22 mouse cellular contexts compared by ENCODE assay signal in genomic region chr2:131863472-131863871, GRCm38 (mm10). TPM values are rescaled to one million over a fixed set of nuclear protein-coding genes. Genes with fewer than 3 reads are reported as not detected.
DNase-seq lines count a peak whose midpoint lies in the region; ATAC-seq and TF ChIP-seq lines count a peak whose summit lies in the region.
"Had no signal": no experiment of that assay in that cellular context is flagged by ENCODE, and none has a peak within 500 bp of the region (broad histone marks: within the 10 kb centered on the region; RNA-seq: fewer than 3 reads in every experiment).

No protein-coding gene starts in this region.

- no peak for DNase-seq in frontal cortex, postnatal 25 days (ENCODE audit: low spot score in 2 of 2)
- DNase-seq in liver, postnatal 0 days, result no peak
- peak; percentile 78 for DNase-seq in brain, adult 2 months (ENCODE audit: low read depth, low spot score)
- DNase-seq in heart, postnatal 4 days, result no peak
- DNase-seq: kidney, adult 11 months; kidney, postnatal 25 days; lung, embryonic 14.5 days; thymus, postnatal 4 days had no signal

- no peak overlapping the region for H3K9ac ChIP-seq in liver, embryonic 12.5 days
- no peak overlapping the region for H3K9ac ChIP-seq in liver, postnatal 0 days (replicated peaks)
- H3K9ac ChIP-seq in forebrain, embryonic 15.5 days (replicated peaks), result no peak overlapping the region
- H3K9ac ChIP-seq: heart, embryonic 13.5 days; limb, embryonic 12.5 days; lung, embryonic 14.5 days; neural tube, embryonic 13.5 days had no signal

- H3K4me3 ChIP-seq in liver, embryonic 12.5 days, result no peak overlapping the region
- no peak overlapping the region for H3K4me3 ChIP-seq in liver, postnatal 0 days (ENCODE audit: low read depth, low read length)
- no peak overlapping the region for H3K4me3 ChIP-seq in forebrain, embryonic 15.5 days
- H3K4me3 ChIP-seq: heart, embryonic 13.5 days; limb, embryonic 12.5 days; neural tube, embryonic 13.5 days had no signal

- no peaks in the 10 kb centered on the region for H3K36me3 ChIP-seq in liver, embryonic 12.5 days
- H3K36me3 ChIP-seq in liver, postnatal 0 days (replicated peaks; ENCODE audit: insufficient read depth, low read length), result no peaks in the 10 kb centered on the region
- no peaks in the 10 kb centered on the region for H3K36me3 ChIP-seq in forebrain, embryonic 15.5 days
- H3K36me3 ChIP-seq: heart, embryonic 13.5 days; limb, embryonic 12.5 days; neural tube, embryonic 13.5 days had no signal

- H3K4me1 ChIP-seq in liver, embryonic 12.5 days, result peaks cover 26% of the 10 kb centered on the region
- peaks cover 9% of the 10 kb centered on the region for H3K4me1 ChIP-seq in liver, postnatal 0 days (ENCODE audit: insufficient read depth)
- H3K4me1 ChIP-seq in forebrain, embryonic 15.5 days, result peaks cover 25% of the 10 kb centered on the region
- H3K4me1 ChIP-seq: heart, embryonic 13.5 days; limb, embryonic 12.5 days had no signal

- H3K9me3 ChIP-seq in liver, embryonic 12.5 days (replicated peaks), result no peaks in the 10 kb centered on the region
- H3K9me3 ChIP-seq in liver, postnatal 0 days (ENCODE audit: low read length), result no peaks in the 10 kb centered on the region
- H3K9me3 ChIP-seq in forebrain, embryonic 15.5 days, result no peaks in the 10 kb centered on the region
- H3K9me3 ChIP-seq: heart, embryonic 13.5 days; limb, embryonic 12.5 days; neural tube, embryonic 13.5 days had no signal

- no peak for TF ChIP-seq EP300 in liver, postnatal 0 days (IDR thresholded peaks at IDR 0.05; ENCODE audit: low read depth)

- 0 out of 2 replicates have a peak overlapping the region, but pooled peaks have one; percentile 32 for H3K27ac ChIP-seq in liver, embryonic 12.5 days
- H3K27ac ChIP-seq in liver, postnatal 0 days (ENCODE audit: low read depth), result no peak overlapping the region
- peak overlapping the region; percentile 70 for H3K27ac ChIP-seq in forebrain, embryonic 15.5 days (replicated peaks)
- H3K27ac ChIP-seq: heart, embryonic 13.5 days; limb, embryonic 12.5 days had no signal

- 63% methylated on average over 3 of the region's 3 CpGs for WGBS in liver, embryonic 12.5 days (ENCODE audit: insufficient replicate concordance)
- 54% methylated on average over 3 of the region's 3 CpGs for WGBS in liver, postnatal 0 days (ENCODE audit: insufficient replicate concordance)
- WGBS in forebrain, embryonic 15.5 days, result 57% methylated on average over 3 of the region's 3 CpGs

- no peak for TF ChIP-seq CTCF in liver, postnatal 0 days (IDR thresholded peaks at IDR 0.05; ENCODE audit: low read depth)

- ATAC-seq in frontal cortex, adult (ENCODE audit: low TSS enrichment), result peak; percentile 75
- ATAC-seq in liver, embryonic 12.5 days, result no peak
- ATAC-seq in liver, postnatal 0 days, result no peak
- ATAC-seq in forebrain, embryonic 15.5 days (replicated peaks), result no peak

- peaks cover 8% of the 10 kb centered on the region; the same call in 1 of the 2 replicates for H3K27me3 ChIP-seq in liver, embryonic 12.5 days (replicated peaks)
- H3K27me3 ChIP-seq in liver, postnatal 0 days (ENCODE audit: insufficient read depth, low read length), result no peaks in the 10 kb centered on the region
- no peaks in the 10 kb centered on the region for H3K27me3 ChIP-seq in forebrain, embryonic 15.5 days
- H3K27me3 ChIP-seq: heart, embryonic 13.5 days; limb, embryonic 12.5 days; neural tube, embryonic 13.5 days had no signal

- H3K4me2 ChIP-seq in liver, embryonic 12.5 days, result no peak overlapping the region
- no peak overlapping the region for H3K4me2 ChIP-seq in liver, postnatal 0 days (ENCODE audit: low read depth, low read length)
- no peak overlapping the region for H3K4me2 ChIP-seq in forebrain, embryonic 15.5 days (replicated peaks)
- H3K4me2 ChIP-seq: heart, embryonic 13.5 days; limb, embryonic 12.5 days; lung, embryonic 14.5 days; neural tube, embryonic 13.5 days had no signal

RNA-seq across cellular contexts. Expression of gene Erv3, which starts 3.9 kb away (rescaled TPM):
- polyA plus RNA-seq in liver, embryonic 12.5 days (2016; fragmentation: Nextera tagmentation; extraction: Ambion mirVana), result not detected in 2 replicates
- not detected in 2 replicates for polyA plus RNA-seq in liver, postnatal 0 days (2015; fragmentation: Nextera tagmentation; extraction: Ambion mirVana)
- polyA plus RNA-seq in forebrain, embryonic 15.5 days (2015; fragmentation: Nextera tagmentation; extraction: Ambion mirVana), result not detected in 2 replicates
- total RNA-seq in heart, postnatal 4 days (2021), result not detected
- total RNA-seq: adrenal gland, adult 18-20 months; hematopoietic stem cell, adult 5-6 weeks; midbrain, postnatal 0 days had no signal
- polyA plus RNA-seq: C2C12; heart, embryonic 13.5 days; limb, embryonic 12.5 days; lung, embryonic 14.5 days; midbrain, postnatal 0 days; spleen, adult 2 months; stomach, embryonic 16.5 days had no signal

RNA-seq across cellular contexts. Expression of gene Prnp, which starts 46.3 kb away (rescaled TPM):
- polyA plus RNA-seq in liver, embryonic 12.5 days (2016; fragmentation: Nextera tagmentation; extraction: Ambion mirVana), result 37.8 and 37.9 TPM in 2 replicates
- polyA plus RNA-seq in liver, postnatal 0 days (2015; fragmentation: Nextera tagmentation; extraction: Ambion mirVana), result 19.5 and 20.2 TPM in 2 replicates
- polyA plus RNA-seq in forebrain, embryonic 15.5 days (2015; fragmentation: Nextera tagmentation; extraction: Ambion mirVana), result 168 and 184 TPM in 2 replicates
- 10 to 100 TPM; 83.1 to 85.9 TPM for total RNA-seq in heart, postnatal 4 days (2021)

RNA-seq across cellular contexts. Expression of gene Prn, which starts 46.3 kb away (rescaled TPM):
- not detected in 2 replicates for polyA plus RNA-seq in liver, embryonic 12.5 days (2016; fragmentation: Nextera tagmentation; extraction: Ambion mirVana)
- polyA plus RNA-seq in liver, postnatal 0 days (2015; fragmentation: Nextera tagmentation; extraction: Ambion mirVana), result not detected in 2 replicates
- 0.22 TPM in 1 of 2 replicates, not detected in the other for polyA plus RNA-seq in forebrain, embryonic 15.5 days (2015; fragmentation: Nextera tagmentation; extraction: Ambion mirVana)
- total RNA-seq in heart, postnatal 4 days (2021), result 1 to 10 TPM in 1 of 2 experiments, not detected in 1; 2.9 TPM
- total RNA-seq: adrenal gland, adult 18-20 months; hematopoietic stem cell, adult 5-6 weeks; layer of hippocampus, postnatal 14 days; midbrain, postnatal 0 days had no signal
- polyA plus RNA-seq: C2C12; gonadal fat pad, adult 2 months; heart, embryonic 13.5 days; limb, embryonic 12.5 days; lung, embryonic 14.5 days; midbrain, postnatal 0 days; neural tube, embryonic 13.5 days; spleen, adult 2 months; stomach, embryonic 16.5 days had no signal
